Mouse (Mus musculus): ENCODE results near the gene Nom1. TPM values are rescaled to one million over a fixed set of nuclear protein-coding genes. Genes with fewer than 3 reads are reported as not detected.

Nom1 gene
- total and polyA plus RNA-seq, 3 experiments: 41.4 to 67.3 TPM; not detected in 1

Other genes with a start within 250 kb of the Nom1 start
- gene Rnf32, start 238.7 kb upstream of the Nom1 start, total RNA-seq (2012; rRNA removed): not detected in 2 replicates
- gene Rnf32, start 238.7 kb upstream of the Nom1 start, polyA plus RNA-seq (2012; ENCODE audit: insufficient read depth in 1 of 2, insufficient read length in 2 of 2, low read depth in 1 of 2, low replicate concordance in 2 of 2, missing spikeins in 1 of 2): not detected
- gene Lmbr1, start 56.3 kb upstream of the Nom1 start, total RNA-seq (2012; rRNA removed): not detected in 2 replicates
- gene Lmbr1, start 56.3 kb upstream of the Nom1 start, polyA plus RNA-seq (2012; ENCODE audit: insufficient read depth in 1 of 2, insufficient read length in 2 of 2, low read depth in 1 of 2, low replicate concordance in 2 of 2, missing spikeins in 1 of 2): not detected
- gene Mnx1, start 43.8 kb downstream of the Nom1 start, total RNA-seq (2012; rRNA removed): not detected in 2 replicates
- not detected for gene Mnx1, start 43.8 kb downstream of the Nom1 start, polyA plus RNA-seq (2012; ENCODE audit: insufficient read depth in 1 of 2, insufficient read length in 2 of 2, low read depth in 1 of 2, low replicate concordance in 2 of 2, missing spikeins in 1 of 2)
- 39.6 and 39.9 TPM in 2 replicates for gene Ube3c, start 134.6 kb downstream of the Nom1 start, total RNA-seq (2012; rRNA removed)
- 10 to 100 TPM in 1 of 2 experiments, not detected in 1; 34.7 TPM for gene Ube3c, start 134.6 kb downstream of the Nom1 start, polyA plus RNA-seq (2012; ENCODE audit: insufficient read depth in 1 of 2, insufficient read length in 2 of 2, low read depth in 1 of 2, low replicate concordance in 2 of 2, missing spikeins in 1 of 2)